Mouse (Mus musculus): ENCODE results near the gene Pitpnm3.

Gene Pitpnm3

DNA sequence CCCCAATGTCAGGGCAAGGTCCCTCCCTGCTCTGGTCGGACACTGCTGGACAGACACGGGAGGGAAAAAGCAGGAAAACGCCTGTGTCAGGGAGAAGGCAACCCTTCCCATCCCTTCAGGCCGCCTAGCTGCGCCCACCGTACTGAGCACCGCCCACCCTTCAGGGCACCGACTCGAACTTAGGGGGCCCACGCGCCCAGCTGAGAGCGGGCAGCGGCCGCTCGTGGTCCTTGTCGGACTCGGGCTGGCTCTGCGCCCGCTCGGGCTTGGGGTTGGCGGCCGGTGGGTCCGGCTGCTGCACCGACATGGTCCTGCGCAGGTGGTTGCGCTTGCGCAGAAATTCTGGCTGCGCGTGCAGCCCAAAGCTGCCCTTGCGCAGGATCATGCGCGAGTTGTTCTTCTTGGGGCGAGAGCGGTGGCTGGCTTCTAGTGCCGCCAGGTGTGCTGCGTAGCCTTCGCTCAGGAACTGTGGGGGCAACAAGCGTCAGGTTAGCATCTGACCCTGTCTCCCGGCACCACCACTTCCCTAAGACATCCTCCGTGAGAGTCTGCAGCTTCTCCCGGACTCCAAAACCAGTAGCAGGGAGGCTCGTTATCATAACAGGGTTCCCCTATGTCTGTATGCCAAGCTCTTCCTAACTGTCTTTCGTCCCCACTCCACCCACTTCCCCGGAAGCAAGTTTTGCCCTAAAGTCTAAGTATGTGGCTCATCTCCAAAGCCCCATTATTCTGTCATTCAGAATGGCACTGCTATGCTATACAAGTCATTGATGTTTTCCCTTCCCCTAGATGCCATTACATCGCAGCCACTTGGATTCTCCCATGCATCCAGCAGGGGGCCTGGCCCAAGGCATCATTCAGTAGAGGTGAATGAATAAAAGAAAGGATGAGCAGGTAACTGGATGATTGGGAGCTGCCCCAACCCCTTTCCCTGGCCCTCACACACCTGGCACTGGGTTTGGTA, 84.4 kb downstream of the Pitpnm3 start:
- in situ Hi-C loops (cut with MseI, MboI) = loop anchor here in 1 of 2 experiments (10.0 kb wide), 1 partner anchor 114 kb away; no protein-coding TSS in a partner anchor

DNA sequence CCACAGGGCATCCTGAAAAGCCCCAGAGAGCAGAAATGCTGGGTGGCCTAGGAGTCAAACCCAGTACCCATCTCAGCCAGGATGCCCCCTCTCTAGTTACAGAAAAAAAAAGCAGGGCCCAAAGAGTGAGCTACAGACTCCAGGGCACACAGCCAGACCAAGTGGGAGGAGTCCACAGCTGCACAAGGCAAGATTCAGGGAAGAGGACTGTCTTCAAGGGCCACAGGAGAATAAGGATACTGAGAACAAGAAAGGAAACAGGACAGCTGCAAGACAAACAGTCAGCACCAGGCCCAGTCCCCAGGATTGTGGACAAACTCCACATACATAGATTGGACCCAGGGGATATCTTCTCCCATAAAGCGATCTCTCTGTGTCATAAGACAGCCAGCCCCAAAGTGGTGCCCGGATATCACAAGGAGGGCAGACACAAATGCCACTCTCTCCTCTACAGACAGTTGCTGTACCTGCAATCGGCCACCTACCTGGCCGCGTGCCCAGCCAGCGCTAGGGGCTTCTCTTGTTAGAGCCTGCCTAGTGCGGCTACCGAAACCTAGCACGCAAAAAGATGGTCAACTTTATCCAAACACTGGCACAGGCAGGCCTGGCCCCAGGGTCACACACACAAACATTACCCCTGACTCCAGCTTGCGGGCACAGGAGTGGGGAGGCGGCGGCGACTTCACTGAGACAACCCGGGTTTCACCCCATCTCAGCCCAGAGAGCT, 85.2 kb downstream of the Pitpnm3 start:
- in situ Hi-C loops (cut with MseI, MboI) = loop anchor here in 1 of 2 experiments (10.0 kb wide), 1 partner anchor 114 kb away; no protein-coding TSS in a partner anchor

DNA sequence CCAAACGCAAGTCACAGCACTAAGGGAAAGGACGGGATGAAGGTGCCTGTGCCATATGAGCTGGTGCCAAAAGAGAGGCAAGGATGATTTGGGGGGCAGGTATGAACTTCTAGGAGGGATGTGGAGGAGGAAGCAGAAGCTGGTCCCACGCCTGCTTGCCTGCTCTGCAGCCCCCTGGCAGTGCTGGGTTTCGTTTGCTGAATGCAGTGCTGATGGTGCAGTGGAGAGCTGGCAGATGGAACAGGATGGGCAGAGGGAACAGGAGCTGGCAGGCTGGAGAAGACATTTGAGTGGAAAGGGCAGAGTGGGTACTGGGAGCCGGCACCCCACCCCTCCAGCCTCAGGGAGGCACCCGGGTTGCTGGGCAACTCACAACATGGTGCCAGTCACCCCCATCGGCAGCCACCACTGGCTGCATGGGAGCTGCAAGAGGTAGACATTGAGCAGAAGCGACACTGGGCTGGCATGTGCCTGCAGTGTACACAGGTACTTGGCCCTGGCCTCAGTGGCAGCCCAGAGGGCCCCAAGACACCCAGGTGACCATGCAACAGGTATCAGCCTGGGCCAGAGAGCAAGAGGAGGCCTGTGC, 86.3 kb downstream of the Pitpnm3 start:
- in situ Hi-C loops (cut with MseI, MboI) = no loop called here

DNA sequence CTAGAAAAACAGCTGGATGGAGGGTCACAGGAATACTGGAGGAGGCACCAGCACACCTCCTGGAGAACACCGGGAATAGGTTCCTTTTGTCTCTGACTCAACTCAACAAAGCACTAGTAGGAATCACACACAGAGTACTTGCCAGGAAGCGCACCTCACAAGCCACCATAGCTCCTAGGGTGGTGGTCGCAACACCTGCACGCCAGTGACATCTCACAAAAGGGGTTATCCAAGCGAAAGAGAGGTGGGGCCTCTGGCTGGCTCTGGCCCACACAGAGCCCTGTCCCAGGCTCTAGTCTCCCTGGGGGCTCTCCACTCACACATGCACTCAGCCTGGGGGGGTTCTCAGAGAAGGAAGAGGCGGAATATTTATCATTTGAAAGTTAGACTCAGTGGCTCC, 86.8 kb downstream of the Pitpnm3 start:
- in situ Hi-C loops (cut with MseI, MboI) = no loop called here

DNA sequence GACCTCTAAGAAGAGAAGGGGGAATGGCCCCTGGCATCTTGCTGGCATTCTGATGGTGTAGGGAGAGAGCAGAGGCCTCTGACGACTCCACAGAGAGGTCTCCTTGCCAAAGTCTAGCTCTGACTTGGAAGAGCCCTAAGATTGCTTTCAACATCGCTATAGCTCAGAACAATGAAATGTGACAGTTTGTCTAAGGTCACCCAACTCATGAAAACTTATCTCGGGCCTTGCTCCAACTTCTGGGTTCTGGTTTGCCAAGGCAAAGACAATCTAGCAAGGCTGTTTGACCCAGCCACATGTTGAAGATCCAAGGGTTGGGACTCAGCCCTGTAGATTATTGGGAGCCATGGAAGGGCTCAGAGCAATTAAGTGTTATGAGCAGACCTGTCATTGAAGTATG, 91.3 kb downstream of the Pitpnm3 start:
- in situ Hi-C loops (cut with MseI, MboI) = no loop called here

DNA sequence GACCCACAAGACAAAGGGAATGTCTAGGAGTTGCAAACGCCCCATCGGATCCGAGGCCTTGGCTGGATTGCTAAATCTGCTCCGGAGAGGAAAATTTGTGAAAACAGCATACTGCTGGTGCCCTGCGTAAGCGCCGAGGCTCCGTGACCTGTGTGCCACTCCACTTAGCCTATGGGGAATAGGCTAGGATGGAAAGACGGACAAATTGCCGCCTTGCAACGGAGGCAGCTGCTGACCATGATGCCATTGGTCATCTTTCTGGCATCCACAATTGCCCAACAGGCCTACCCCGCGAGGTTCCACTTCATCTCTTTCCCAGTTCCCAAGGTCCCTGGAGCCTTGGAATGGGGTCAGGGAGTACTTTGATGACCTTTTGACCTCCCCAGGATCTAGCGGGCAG, 92.9 kb downstream of the Pitpnm3 start:
- in situ Hi-C loops (cut with MseI, MboI) = no loop called here

DNA sequence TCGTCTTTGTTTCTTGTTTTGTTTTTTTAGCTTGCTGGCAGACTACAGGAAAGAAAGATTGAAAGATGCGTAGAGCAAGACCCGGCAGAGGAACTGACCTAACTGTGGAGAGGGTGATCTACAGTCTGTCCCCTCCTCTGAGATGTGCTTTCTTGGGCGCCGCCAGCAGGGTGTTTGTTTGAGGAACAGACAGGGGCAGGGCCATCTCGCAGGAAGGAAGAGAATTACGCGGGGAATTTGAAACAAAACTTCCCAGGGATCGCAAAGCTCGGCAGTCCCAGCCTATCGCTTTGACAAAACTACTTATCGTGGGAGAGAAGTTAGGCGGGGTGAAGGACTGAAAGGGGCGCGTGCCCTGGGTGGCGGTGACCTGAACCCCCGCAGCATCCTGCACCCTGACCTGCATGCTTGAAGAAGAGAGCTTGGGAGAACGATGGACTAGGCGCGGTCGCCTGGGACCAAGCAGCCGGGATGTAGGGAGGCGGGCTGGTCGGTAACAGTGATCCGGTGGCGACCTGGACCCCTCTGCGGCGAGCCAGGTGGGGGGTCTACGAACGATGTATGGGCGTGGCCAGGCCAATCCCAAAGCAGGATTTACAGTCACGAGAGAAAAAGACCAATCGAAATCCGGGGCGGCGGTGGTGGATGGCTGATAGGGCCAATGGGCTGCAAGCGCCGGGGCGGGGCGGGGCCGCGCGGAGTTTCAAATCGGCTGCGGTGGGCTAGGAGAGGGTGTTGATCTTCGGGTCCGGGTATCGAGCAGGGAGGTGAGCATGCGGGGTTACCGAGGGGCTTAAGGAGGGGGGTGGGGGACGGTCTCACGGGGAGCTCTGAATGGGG, 93.6 kb downstream of the Pitpnm3 start, which contains the start of gene Pimreg:
Pimreg (plus strand) TSS at position 265 of the 840 bp plus-strand sequence.
- in situ Hi-C loops (cut with MseI, MboI) = no loop called here

DNA sequence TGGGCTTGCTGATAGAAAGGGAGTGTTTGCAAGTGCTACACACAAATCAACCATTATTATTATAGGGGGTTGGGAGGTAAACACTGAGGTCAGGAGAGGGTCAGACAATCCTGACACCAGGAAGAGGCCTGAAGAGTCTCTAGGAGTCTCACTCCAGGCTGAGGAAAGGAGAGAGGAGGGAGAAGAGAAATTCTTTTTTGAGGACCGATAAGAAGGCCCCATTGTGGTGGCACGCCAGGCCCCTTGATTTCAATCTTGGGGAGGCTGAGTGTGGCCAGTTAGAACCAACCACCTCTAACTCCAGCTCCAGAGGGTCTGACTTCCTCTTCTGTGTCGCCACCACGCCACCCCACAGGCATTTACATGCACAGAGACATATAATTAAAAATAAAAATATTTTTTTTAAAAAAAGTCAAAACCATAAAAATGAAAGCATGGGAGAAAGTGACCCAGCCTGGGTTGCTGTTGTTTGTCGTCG, 94.2 kb downstream of the Pitpnm3 start:
- in situ Hi-C loops (cut with MseI, MboI) = no loop called here

DNA sequence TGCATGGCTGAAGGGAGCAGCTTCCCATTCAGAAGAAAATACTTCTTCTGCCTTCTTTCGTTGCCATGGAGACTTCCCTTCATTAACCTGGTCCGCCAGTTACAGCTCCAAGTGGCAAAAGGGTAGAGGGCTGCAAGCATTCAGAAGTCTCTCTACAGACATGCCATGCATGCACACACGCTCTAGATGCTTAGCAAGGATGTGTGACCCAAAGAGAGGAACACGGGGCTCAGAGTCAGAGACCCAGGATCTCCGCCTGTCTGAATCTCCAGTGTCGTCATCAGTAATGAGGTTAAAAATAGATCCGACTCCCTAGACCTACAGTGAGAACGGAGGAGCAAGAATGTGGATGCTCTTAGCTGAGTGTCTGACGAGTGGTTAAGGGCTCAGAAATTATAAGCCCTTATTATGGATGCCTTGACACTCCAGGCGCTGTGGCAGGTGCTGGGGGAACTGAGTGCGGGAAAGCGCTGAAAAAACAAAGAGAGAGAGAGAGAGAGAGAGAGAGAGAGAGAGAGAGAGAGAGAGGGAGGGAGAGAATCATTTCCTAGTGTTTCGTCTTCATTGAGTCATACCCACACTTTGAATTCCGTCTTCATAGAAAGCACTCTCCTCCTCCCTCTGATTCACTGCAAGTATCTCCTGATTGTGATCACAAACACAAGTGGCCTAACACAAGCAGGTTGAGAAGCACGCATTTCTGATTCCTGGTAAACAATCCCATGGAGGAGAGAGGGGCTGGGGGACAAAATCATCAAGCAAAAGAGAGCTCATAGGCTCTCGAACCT, 95.8 kb downstream of the Pitpnm3 start:
- in situ Hi-C loops (cut with MseI, MboI) = loop anchor here in 1 of 2 experiments (10.0 kb wide), 1 partner anchor 695 kb away; no protein-coding TSS in a partner anchor

DNA sequence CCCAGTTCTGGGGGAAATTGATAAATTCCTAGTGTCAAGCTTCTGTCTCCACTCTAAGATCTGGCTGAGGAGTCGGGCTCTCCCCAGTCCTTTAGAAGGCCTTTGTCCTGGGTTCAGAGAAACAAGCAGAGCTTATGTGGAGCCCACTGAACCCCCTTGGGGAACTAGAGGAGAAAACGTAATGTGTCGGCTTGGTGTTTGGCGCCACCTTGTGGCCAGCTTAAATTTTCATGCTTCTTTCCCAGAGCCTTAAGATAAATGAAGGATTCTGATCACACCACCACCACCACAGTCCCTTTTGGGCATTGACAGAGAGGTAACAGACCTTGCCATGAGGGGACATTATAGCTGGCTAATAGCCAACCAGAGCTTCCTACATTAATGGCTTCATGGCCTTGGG, 97.6 kb downstream of the Pitpnm3 start:
- in situ Hi-C loops (cut with MseI, MboI) = loop anchor here in 1 of 2 experiments (10.0 kb wide), 1 partner anchor 693 kb away; no protein-coding TSS in a partner anchor

DNA sequence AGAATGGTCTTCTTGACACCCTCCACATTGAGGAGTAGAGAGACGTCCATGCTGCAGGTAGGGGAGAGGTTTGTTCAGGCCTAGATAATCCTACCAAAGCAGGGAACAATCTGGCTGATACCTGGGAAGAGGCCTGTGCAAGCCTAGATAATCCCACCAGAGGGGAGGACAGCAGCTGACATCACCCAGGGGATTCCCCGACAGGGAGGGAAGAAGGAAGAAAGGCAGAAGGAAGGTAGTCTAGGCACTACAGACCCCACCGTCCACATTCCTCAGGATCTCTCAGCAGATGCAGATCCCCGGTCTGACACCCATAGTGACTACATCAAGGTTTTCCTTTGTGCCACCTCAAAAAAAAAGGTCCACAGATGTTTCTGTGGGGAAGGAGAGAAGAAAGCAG, 98.2 kb downstream of the Pitpnm3 start, which contains the start of gene Aipl1:
Aipl1 (minus strand) TSS at position 101 of the 400 bp plus-strand sequence.
- in situ Hi-C loops (cut with MseI, MboI) = loop anchor here in 1 of 2 experiments (10.0 kb wide), 1 partner anchor 693 kb away; no protein-coding TSS in a partner anchor

DNA sequence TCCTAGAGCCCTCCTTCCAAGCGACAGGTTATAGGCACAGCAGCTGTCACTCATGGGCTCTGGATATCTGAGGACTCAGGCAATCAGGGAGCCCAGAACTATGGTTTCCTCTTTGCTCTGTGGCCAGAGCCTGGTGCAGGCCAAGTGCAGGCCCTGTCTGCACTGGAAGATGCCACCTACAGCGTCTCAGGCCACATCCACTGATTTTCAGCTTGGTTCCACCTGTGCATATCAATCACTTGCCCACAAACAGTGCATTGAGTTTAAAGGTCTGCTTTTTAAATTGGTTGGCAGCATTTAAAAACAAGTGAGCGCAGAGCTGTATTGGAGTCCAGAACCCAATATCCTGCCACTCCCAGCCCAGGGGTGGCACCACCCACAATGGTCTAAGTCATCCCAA, 103.0 kb downstream of the Pitpnm3 start:
- in situ Hi-C loops (cut with MseI, MboI) = loop anchor here in 1 of 2 experiments (10.0 kb wide), 1 partner anchor 688 kb away; no protein-coding TSS in a partner anchor

DNA sequence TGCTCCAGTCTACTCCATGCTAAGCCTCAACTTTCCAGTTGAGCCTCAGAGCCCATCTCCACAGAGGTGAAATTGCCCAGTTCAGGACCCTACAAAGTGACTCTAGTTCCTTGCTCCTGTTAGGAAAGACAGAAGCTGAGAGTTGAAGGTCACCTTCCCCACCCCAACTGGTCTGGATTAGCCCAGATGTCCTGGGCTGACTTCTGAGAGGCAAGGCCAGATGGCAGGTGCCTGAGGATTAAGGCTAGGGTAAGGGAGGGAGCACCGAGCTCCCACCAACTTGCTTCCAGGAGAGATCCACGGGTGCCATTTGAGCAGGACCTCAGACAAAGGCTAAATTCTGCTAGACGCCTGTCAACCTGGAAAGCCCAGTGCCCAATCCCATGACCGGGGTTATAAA, 103.5 kb downstream of the Pitpnm3 start:
- in situ Hi-C loops (cut with MseI, MboI) = loop anchor here in 1 of 2 experiments (10.0 kb wide), 1 partner anchor 687 kb away; no protein-coding TSS in a partner anchor

DNA sequence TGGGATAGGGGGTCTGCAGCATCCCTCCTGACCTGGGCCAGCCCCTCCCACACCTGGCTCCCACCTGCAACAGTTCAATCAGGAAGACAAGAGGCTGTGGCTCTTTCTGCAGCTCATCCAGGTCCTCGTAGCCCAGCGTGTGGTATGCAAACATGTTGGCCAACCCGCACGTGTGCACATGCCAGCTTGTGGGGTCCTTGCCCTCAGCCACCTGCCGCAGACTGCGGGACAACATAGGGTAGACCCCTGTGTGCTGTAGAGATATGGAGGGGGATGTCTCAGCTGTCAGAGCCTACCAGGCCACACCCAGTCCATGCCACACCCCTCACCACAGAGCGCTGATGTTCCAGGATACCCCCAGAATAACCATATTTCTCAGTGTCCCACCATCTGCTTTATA, 104.2 kb downstream of the Pitpnm3 start:
- in situ Hi-C loops (cut with MseI, MboI) = loop anchor here in 1 of 2 experiments (10.0 kb wide), 1 partner anchor 687 kb away; no protein-coding TSS in a partner anchor

DNA sequence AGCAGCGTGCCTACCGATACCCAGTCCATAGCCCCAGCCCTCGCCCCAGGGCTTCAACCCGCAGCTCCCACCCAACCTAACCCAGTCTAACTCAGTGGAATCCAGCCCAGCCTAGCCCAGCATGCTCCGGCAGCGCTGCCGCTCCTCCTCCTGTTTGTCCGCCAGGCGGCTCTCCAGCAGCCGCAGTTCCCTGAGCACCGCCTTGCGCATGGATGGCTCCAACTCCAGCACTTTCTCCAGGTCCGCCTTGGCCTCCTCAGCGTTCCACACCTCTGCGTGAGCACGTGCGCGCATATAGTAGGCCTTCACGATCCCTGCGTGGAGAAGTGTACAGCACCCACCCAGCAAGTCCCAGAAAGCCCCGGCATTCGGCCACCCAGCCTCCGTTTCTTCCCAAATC, 106.4 kb downstream of the Pitpnm3 start:
- in situ Hi-C loops (cut with MseI, MboI) = no loop called here

DNA sequence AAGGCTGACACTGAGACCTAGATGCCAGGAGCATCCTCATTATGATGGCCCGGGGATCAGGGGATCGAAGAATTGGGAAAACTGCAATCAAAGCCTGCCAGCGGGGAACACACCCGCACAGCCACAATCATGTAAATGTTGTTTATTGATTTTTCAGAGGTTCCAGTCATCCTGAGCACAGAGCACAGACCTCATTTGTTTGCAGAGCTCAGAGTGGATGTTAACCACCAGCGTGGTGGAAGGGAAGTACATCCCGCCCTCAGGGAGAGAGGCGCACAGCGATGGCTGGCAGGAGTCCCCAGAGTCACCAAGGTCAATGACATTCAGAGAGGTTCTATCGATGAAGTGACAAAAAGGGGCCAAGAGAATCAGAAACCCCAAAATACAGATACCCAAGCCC, 107.7 kb downstream of the Pitpnm3 start:
- in situ Hi-C loops (cut with MseI, MboI) = no loop called here

DNA sequence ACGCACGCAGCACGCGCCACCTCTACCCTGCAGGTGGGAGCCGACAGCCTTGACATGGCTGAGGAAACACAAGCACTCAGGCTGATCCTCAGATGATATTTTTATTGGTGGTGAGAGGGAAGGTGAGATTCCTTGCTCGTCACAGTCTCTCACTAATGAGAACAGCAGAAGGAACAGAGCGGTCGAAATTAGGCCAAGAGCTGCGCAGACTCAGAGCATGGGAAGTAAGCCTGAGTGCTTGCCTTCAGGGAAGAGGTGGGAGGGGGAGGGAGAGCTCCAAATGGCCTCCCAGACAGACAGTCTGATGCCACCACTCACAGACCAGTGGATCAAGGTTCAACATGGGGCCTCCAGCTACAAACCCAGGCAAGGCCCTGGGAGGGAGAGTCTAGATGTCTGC, 109.1 kb downstream of the Pitpnm3 start:
- in situ Hi-C loops (cut with MseI, MboI) = no loop called here

DNA sequence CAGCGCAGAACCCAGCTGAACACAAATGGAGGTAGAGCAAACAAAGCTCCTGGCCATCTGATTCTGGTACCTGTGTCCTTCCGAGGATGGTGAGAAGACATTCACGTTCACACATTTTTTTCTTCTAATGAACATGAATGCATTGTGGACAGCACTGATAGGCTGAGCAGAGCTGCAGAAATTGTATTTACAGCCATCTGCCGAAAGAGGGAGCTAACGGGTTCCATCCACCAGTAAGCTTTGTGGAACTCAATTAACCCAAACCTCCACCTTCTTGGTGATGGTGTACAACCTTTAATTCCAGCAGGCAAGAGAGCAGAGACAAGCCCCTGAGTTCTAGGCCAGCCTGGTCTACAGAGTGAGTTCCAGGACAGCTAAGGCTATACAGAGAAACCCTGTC, 109.7 kb downstream of the Pitpnm3 start:
- in situ Hi-C loops (cut with MseI, MboI) = no loop called here

DNA sequence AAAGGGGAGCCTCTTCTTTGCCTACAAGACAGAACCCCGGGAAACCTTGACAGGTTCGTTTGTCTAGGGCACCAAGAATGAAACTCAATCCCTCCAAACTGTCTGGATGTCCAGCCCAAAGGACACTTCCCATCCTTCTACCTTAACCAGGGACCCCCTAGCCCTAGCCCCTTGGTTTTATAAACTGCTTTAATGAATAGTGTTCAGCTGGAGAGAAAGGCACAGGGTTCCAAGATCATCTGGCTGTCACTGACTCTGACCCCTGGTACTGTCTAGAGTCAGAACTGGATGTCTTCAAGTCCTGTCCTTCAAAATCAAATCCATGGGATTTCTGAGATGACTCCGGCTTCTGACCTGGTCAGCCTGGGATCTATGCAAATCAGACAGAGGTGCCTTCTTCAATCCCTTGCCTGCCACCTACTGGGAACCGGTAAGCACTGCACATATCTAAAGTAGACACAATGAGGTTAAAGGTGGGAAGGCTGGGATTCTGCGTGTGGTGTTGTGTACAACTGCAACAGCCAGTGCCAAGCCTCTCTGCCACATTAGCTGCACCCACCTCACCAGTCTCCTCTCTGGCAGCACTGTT, 111.3 kb downstream of the Pitpnm3 start:
- in situ Hi-C loops (cut with MseI, MboI) = loop anchor here in 1 of 2 experiments (5.0 kb wide), 1 partner anchor 37 kb away; no protein-coding TSS in a partner anchor

Data from mouse trophoblast stem cell (cell line).